Mouse (Mus musculus) midbrain, embryonic 14.5 days (tissue): ENCODE results near the gene Lrrc43. TPM values are rescaled to one million over a fixed set of nuclear protein-coding genes. Genes with fewer than 3 reads are reported as not detected.

Experiments used
- ATAC-seq: fragments of 200-750 bp; cut with Nextera tagmentation; 2 replicates; pipeline ENCODE4 v1.8.0; 2017; ENCODE audit warnings: moderate number of reproducible peaks, moderate library complexity; ENCODE audit not compliant: low FRiP score, low TSS enrichment
- DNase-seq: peaks from one replicate; pipeline ENCODE4 v3.0.0-alpha.2; 2015
- H3K27ac ChIP-seq: fragments of 300-500 bp; sonication (generic); replicated peaks from 2 replicates; pipeline ENCODE4 v1.5.1; 2014; ENCODE audit warnings: mild to moderate bottlenecking, low read depth, low read length, moderate library complexity
- H3K27me3 ChIP-seq: fragments of 300-500 bp; sonication (generic); 2 replicates; pipeline ENCODE4 v1.6.1; 2014; ENCODE audit warnings: low read length, control low read depth, mixed read lengths; ENCODE audit not compliant: control insufficient read depth, insufficient read depth
- H3K36me3 ChIP-seq: fragments of 300-500 bp; sonication (generic); 2 replicates; pipeline ENCODE4 v1.6.1; 2014; ENCODE audit warnings: low read length, control low read depth; ENCODE audit not compliant: control insufficient read depth, insufficient read depth
- H3K4me1 ChIP-seq: fragments of 300-500 bp; sonication (generic); 2 replicates; pipeline ENCODE4 v1.6.1; 2014; ENCODE audit warnings: mild to moderate bottlenecking, antibody characterized with exemption, low read length, control low read depth; ENCODE audit not compliant: control insufficient read depth, insufficient read depth
- H3K4me2 ChIP-seq: fragments of 300-500 bp; sonication (generic); 2 replicates; pipeline ENCODE4 v1.6.1; 2014; ENCODE audit warnings: mild to moderate bottlenecking, low read length, moderate library complexity
- H3K4me3 ChIP-seq: fragments of 300-500 bp; sonication (generic); replicated peaks from 2 replicates; pipeline ENCODE4 v1.5.1; 2014; ENCODE audit warnings: low read depth, low read length
- H3K9ac ChIP-seq: fragments of 300-500 bp; sonication (generic); replicated peaks from 2 replicates; pipeline ENCODE4 v1.6.1; 2014; ENCODE audit warnings: mild to moderate bottlenecking, low read length, moderate library complexity
- H3K9me3 ChIP-seq: fragments of 300-500 bp; sonication (generic); 2 replicates; pipeline ENCODE4 v1.6.1; 2016; ENCODE audit warnings: low read length, control low read depth, mixed read lengths; ENCODE audit not compliant: control insufficient read depth
- WGBS: fragments of 180-500 bp; shearing (Covaris S2); extraction: QIAGEN DNeasy Blood & Tissue Kit; methylation state at CpG from one replicate; pipeline ENCODE4 v1.1.7; 2014; 5-methylcytosine and 5-hydroxymethylcytosine counted together
- polyA plus RNA-seq: library from polyadenylated mRNA; unstranded; fragments of >200 nt; fragmentation: Nextera tagmentation; extraction: Ambion mirVana; gene quantifications from 2 replicates; pipeline ENCODE4 v1.2.1, GENCODE M21; 2014

The Lrrc43 gene
- polyA plus RNA-seq: 0.20 and 0.41 TPM in 2 replicates

- Histone ChIP-seq H3K4me2 (peak within 1 kb of the TSS; percentile 55), H3K4me3 (0 out of 2 replicates have a peak within 1 kb of the TSS, but pooled peaks have one; percentile 10), H3K9ac (no peak within 1 kb of the TSS), H3K27ac (no peak within 1 kb of the TSS), H3K9me3 (no peaks in the 10 kb centered on the region), H3K4me1 (peaks cover 6% of the 10 kb centered on the region; the same call in 1 of the 2 replicates), H3K36me3 (no peaks in the 10 kb centered on the region), H3K27me3 (no peaks in the 10 kb centered on the region)
- ATAC-seq (no peak; the same call in 1 of the 2 replicates), DNase-seq (peak; percentile 83)
- WGBS: 6% methylated on average over 25 of the region's 25 CpGs
Observed at GRCm38 (mm10) chr5:123489112-123489785, at the start of gene Lrrc43, which contains the start of gene Il31. Lrrc43 (plus strand) TSS chr5:123489305. Il31 (minus strand) TSS chr5:123489489.

DNA sequence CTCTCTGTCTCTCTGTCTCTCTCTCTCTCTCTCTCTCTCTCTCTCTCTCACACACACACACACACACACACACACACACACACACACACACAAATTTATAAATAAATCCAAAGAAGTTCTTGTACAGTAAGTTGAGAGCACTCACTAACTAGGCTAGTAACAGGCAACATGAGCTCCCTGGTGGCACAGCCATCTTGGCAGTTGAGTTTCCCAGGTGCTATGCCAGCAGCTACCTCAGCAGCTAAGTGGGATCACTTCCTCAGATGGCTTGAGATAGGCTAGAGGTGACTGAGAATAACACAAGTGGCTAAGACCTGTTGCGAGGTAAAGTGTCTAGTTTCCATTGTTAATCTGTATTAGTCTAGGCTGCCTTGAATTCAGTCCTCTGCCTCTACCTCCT, 49.8 kb upstream of the Lrrc43 start:
- no peak for DNase-seq
- Histone ChIP-seq H3K4me2 (no peak overlapping the region), H3K27ac (no peak overlapping the region), H3K9me3 (no peaks in the 10 kb centered on the region), H3K36me3 (peaks cover 20% of the 10 kb centered on the region), H3K9ac (no peak overlapping the region), H3K27me3 (no peaks in the 10 kb centered on the region), H3K4me1 (no peaks in the 10 kb centered on the region), H3K4me3 (no peak overlapping the region)
- WGBS: 93% methylated on average over 1 of the region's 1 CpGs
- no peak for ATAC-seq

DNA sequence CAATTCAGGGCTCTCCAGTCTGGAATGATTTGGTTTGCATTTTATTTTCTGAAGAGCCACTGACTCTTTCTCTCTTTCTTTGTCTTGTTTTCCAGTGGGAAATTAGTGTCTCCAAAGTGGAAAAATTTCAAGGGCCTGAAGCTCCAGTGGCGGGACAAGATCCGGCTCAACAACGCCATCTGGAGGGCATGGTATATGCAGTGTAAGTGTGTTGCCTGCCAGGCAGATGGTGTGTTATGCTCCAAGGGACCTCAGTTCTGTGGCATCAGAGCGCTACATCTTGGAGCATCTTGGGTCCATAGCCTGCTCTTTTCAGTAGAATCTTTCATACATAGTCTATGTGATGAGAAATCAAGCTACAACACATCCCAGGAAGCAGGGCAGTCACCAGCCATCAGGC, 49.2 kb upstream of the Lrrc43 start:
- H3K27ac ChIP-seq: no peak overlapping the region
- no peaks in the 10 kb centered on the region for H3K9me3 ChIP-seq
- DNase-seq (peak; percentile 46), ATAC-seq (no peak)
- peaks cover 27% of the 10 kb centered on the region for H3K36me3 ChIP-seq
- H3K4me3 ChIP-seq: no peak overlapping the region
- WGBS: 76% methylated on average over 4 of the region's 4 CpGs
- no peaks in the 10 kb centered on the region for H3K4me1 ChIP-seq
- H3K27me3 ChIP-seq: no peaks in the 10 kb centered on the region
- no peak overlapping the region for H3K9ac ChIP-seq
- H3K4me2 ChIP-seq: no peak overlapping the region

DNA sequence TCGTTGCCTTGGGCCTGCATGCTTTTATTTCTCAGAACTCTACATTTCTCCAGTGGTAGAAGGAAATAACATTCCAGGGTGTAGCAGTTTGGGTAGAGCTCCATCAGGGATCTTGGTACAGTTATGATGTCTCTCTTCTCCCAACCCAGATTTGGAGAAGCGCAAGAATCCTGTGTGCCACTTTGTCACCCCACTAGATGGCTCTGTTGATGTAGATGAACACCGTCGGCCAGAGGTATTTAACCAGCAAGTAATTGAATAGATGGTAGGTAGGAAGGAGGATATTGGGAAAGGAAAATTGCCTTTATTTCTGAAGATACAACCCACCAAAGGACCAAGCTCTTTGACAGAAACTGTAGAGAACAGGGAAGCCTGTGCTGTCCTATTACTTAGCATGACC, 48.4 kb upstream of the Lrrc43 start:
- H3K4me3 ChIP-seq: no peak overlapping the region
- no peak overlapping the region for H3K27ac ChIP-seq
- no peaks in the 10 kb centered on the region for H3K4me1 ChIP-seq
- no peak overlapping the region for H3K4me2 ChIP-seq
- ATAC-seq: no peak
- DNase-seq: peak; percentile 41
- peaks cover 34% of the 10 kb centered on the region for H3K36me3 ChIP-seq
- H3K9me3 ChIP-seq: no peaks in the 10 kb centered on the region
- 70% methylated on average over 4 of the region's 4 CpGs for WGBS
- no peaks in the 10 kb centered on the region for H3K27me3 ChIP-seq
- H3K9ac ChIP-seq: no peak overlapping the region

DNA sequence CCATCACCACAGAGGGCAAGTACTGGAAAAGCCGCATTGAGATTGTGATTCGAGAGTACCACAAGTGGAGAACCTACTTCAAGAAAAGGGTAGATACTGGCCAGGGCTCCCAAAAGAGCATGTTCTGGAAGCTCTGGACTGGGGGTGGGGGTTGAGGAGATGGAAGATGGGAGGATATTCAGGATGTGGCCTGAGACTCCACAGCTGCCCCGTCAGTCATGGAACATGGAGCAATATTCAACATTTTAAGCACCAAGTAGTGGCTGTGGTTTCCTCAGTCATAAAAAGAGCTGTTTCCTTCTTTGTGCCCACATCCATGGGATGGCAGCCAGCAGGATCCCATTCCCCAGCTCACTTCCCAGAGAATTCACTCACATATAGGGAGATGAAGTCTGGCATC, 46.8 kb upstream of the Lrrc43 start:
- H3K36me3 ChIP-seq: peaks cover 48% of the 10 kb centered on the region

DNA sequence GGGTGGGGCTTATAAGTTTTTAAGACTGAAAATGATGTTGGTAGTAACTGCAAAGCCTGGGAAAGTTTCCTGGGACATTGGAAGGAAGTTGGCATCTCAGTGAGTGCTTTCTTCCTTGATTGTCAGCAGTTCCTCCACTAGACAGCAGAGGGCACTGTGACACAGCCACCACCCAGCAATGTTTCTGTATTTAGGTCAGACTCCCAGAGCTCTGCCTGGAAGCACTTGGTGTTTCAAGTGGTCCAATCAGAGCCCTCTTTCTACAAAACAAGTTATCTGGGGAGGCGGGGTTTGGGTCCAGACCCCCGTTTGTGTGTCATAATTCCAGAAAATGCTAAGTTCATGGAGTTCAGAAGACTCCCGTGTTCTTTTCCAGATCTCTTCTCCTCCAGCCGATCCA, 45.0 kb upstream of the Lrrc43 start:
- no peak overlapping the region for H3K27ac ChIP-seq
- no peaks in the 10 kb centered on the region for H3K9me3 ChIP-seq
- WGBS: 52% methylated on average over 4 of the region's 4 CpGs
- no peak overlapping the region for H3K4me3 ChIP-seq
- no peak overlapping the region for H3K4me2 ChIP-seq
- peaks cover 65% of the 10 kb centered on the region for H3K36me3 ChIP-seq
- DNase-seq (peak; percentile 79), ATAC-seq (no peak)
- H3K27me3 ChIP-seq: no peaks in the 10 kb centered on the region
- no peaks in the 10 kb centered on the region for H3K4me1 ChIP-seq
- H3K9ac ChIP-seq: no peak overlapping the region

More for the DNA sequence above, 46.8 kb upstream of the Lrrc43 start:
- Histone ChIP-seq H3K4me2 (no peak overlapping the region), H3K27me3 (no peaks in the 10 kb centered on the region), H3K9me3 (no peaks in the 10 kb centered on the region), H3K27ac (no peak overlapping the region), H3K4me3 (no peak overlapping the region), H3K9ac (no peak overlapping the region), H3K4me1 (no peaks in the 10 kb centered on the region)
- 95% methylated on average over 3 of the region's 3 CpGs for WGBS
- DNase-seq (no peak), ATAC-seq (no peak)

GRCm38 (mm10) chr5:123444849-123445334, 44.2 kb upstream of the Lrrc43 start:
- H3K9me3 ChIP-seq: no peaks in the 10 kb centered on the region
- H3K9ac ChIP-seq: no peak overlapping the region
- WGBS: 93% methylated on average over 5 of the region's 5 CpGs
- no peak overlapping the region for H3K4me3 ChIP-seq
- H3K4me1 ChIP-seq: no peaks in the 10 kb centered on the region
- ATAC-seq: no peak
- no peak overlapping the region for H3K4me2 ChIP-seq
- H3K36me3 ChIP-seq: peaks cover 73% of the 10 kb centered on the region
- no peaks in the 10 kb centered on the region for H3K27me3 ChIP-seq
- no peak overlapping the region for H3K27ac ChIP-seq
- DNase-seq: no peak

DNA sequence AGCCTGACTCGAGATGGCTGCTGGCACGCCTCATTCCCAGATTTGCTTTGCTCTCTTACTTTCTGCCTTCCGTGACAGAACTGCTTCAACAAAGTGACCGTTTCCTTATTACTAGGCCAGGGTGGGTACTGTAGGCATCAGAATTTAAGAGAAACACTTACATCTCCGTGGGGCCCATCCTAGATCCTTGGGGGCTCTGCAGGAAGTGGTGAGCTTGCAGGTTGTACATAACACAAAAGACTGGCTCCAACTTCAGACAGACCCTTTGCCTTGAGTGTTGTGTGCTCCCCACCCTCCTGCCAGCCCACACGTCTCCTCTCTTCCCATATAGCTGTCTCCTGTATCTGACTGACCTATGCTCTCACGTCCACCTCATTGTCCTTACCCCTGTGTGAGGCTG, 37.2 kb upstream of the Lrrc43 start:
- H3K4me2 ChIP-seq: no peak overlapping the region
- no peaks in the 10 kb centered on the region for H3K9me3 ChIP-seq
- WGBS: 92% methylated on average over 7 of the region's 7 CpGs
- H3K4me3 ChIP-seq: no peak overlapping the region
- peaks cover 94% of the 10 kb centered on the region for H3K36me3 ChIP-seq
- no peak overlapping the region for H3K9ac ChIP-seq
- ATAC-seq: no peak
- DNase-seq: no peak
- no peaks in the 10 kb centered on the region for H3K27me3 ChIP-seq
- H3K4me1 ChIP-seq: no peaks in the 10 kb centered on the region
- no peak overlapping the region for H3K27ac ChIP-seq

DNA sequence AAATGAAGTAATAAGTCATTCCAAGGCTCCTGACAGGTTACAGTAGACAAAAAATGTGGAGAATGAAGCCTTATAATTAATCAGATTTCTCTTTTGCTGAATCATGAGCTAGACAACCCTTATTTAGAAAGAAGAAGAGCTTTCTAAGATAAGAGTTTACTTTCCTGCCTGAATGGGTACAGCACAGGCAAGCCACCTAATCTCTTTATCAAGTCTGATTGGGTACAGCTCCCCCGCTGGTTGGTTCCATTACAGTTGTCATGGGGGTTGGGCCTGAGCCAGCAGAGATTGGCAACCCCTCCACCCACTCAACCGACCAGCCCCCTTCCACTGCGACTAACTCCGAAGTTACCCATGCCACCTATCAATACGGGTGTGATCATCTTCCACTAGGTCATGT, 27.7 kb upstream of the Lrrc43 start:
- Histone ChIP-seq H3K9me3 (no peaks in the 10 kb centered on the region), H3K27ac (no peak overlapping the region), H3K4me3 (no peak overlapping the region), H3K27me3 (no peaks in the 10 kb centered on the region), H3K4me1 (no peaks in the 10 kb centered on the region), H3K9ac (no peak overlapping the region), H3K4me2 (no peak overlapping the region), H3K36me3 (peaks cover 15% of the 10 kb centered on the region; the same call in 1 of the 2 replicates)
- no peak for ATAC-seq
- no peak for DNase-seq
- 49% methylated on average over 5 of the region's 5 CpGs for WGBS
